Mouse (Mus musculus): ENCODE data around the gene B3gnt4.

DNA sequence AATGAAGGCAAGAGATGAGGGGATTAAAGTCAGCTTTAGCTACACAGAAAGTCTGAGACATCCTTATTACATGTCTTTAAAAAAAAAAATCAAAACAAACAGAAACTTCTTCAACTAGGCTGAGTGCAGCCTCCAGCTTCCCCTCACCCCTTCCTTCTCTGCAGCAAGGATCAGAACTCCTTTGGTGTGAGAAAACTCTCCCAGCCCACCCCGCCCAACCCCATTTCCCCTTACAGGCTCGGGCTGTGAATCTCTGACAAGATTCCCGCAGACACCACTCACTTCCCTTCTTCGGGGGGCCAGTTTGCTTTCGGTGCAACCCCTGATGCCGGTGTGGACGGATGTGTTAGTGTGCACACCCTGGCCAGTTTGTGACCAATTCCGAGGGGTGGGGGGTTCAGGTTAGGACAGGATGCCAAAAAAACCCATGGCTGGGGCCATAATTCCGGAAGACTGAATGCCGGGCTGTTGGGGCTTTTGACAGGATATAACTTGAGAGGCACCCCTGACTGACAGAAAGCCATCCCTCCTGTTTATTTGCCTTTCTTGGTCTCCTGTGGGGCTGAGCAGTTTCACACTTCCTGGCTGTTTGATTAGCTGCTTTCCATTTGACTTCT is 39.4 kb upstream of the B3gnt4 start:
- TF ChIP-seq EP300 (IDR thresholded peaks at IDR 0.05) (no peak), CTCF (IDR thresholded peaks at IDR 0.05) (no peak)

Measured in lung, postnatal 0 days (tissue).